Comparison of ENCODE assay signal across 25 mouse cellular contexts in genomic region chr1:97864135-97864534, GRCm38 (mm10).
DNase-seq lines count a peak whose midpoint lies in the region; ATAC-seq and TF ChIP-seq lines count a peak whose summit lies in the region.
"Had no signal": no experiment of that assay in that cellular context is flagged by ENCODE, and none has a peak within 500 bp of the region (broad histone marks: within the 10 kb centered on the region; RNA-seq: fewer than 3 reads in every experiment).

No protein-coding gene starts in this region.

- H3K4me3 ChIP-seq in forebrain, postnatal 0 days (ENCODE audit: low read depth, low read length): no peak overlapping the region
- H3K4me3 ChIP-seq in forebrain, embryonic 14.5 days (ENCODE audit: low read depth, low read length): no peak overlapping the region
- H3K4me3 ChIP-seq in kidney, embryonic 15.5 days (replicated peaks): no peak overlapping the region
- H3K4me3 ChIP-seq: embryonic facial prominence, embryonic 13.5 days; forebrain, embryonic 13.5 days; heart, embryonic 10.5 days; hindbrain, embryonic 15.5 days had no signal

- peak overlapping the region; percentile 35 for H3K27ac ChIP-seq in forebrain, postnatal 0 days (ENCODE audit: low read depth, low read length)
- H3K27ac ChIP-seq in forebrain, embryonic 14.5 days (ENCODE audit: low read depth, low read length): no peak overlapping the region
- H3K27ac ChIP-seq in kidney, embryonic 15.5 days: no peak overlapping the region
- H3K27ac ChIP-seq: embryonic facial prominence, embryonic 13.5 days; heart, embryonic 10.5 days; hindbrain, embryonic 15.5 days had no signal

- ATAC-seq in forebrain, postnatal 0 days: no peak
- ATAC-seq in forebrain, embryonic 14.5 days: no peak
- ATAC-seq in kidney, embryonic 15.5 days (replicated peaks; ENCODE audit: low FRiP score): no peak
- ATAC-seq: activated CD4-positive, CD25-positive, alpha-beta regulatory T cell, adult 4 months; inflammation-experienced regulatory T-cells, adult 6 months; intestine, postnatal 0 days; Patski had no signal

- H3K4me2 ChIP-seq in forebrain, postnatal 0 days (ENCODE audit: low read depth): no peak overlapping the region
- H3K4me2 ChIP-seq in forebrain, embryonic 14.5 days (ENCODE audit: low read length): no peak overlapping the region
- no peak overlapping the region for H3K4me2 ChIP-seq in kidney, embryonic 15.5 days
- H3K4me2 ChIP-seq: embryonic facial prominence, embryonic 13.5 days; hindbrain, embryonic 15.5 days had no signal

- H3K4me1 ChIP-seq in forebrain, postnatal 0 days (ENCODE audit: insufficient read depth): peaks cover 13% of the 10 kb centered on the region; the same call in 1 of the 2 replicates
- H3K4me1 ChIP-seq in forebrain, embryonic 14.5 days (ENCODE audit: control insufficient read depth, insufficient read depth, low read length): peaks cover 12% of the 10 kb centered on the region
- H3K4me1 ChIP-seq in kidney, embryonic 15.5 days: no peaks in the 10 kb centered on the region
- H3K4me1 ChIP-seq: heart, embryonic 10.5 days had no signal

- no peaks in the 10 kb centered on the region for H3K9me3 ChIP-seq in forebrain, postnatal 0 days (ENCODE audit: low read length)
- H3K9me3 ChIP-seq in forebrain, embryonic 14.5 days (replicated peaks; ENCODE audit: control insufficient read depth, low read length): no peaks in the 10 kb centered on the region
- no peaks in the 10 kb centered on the region for H3K9me3 ChIP-seq in kidney, embryonic 15.5 days (replicated peaks)
- H3K9me3 ChIP-seq: embryonic facial prominence, embryonic 13.5 days; forebrain, embryonic 13.5 days; heart, embryonic 10.5 days; hindbrain, embryonic 15.5 days had no signal

- DNase-seq in forebrain, postnatal 0 days: no peak
- no peak for DNase-seq in forebrain, embryonic 14.5 days (ENCODE audit: low spot score)
- peak; percentile 5 for DNase-seq in kidney, postnatal 14 days
- peak; percentile 67 to 83 for DNase-seq in adrenal gland, adult (ENCODE audit: inconsistent age in 2 of 2, low spot score in 1 of 2)
- DNase-seq in adrenal gland, postnatal 10 days: peak; percentile 46
- DNase-seq in cerebellum, postnatal 10 days: no peak
- DNase-seq in gastrocnemius, adult 8-10 months (ENCODE audit: low spot score in 2 of 2): no peak
- DNase-seq: cerebellum, adult 11-12 months; cerebellum, adult 9-10 months; cerebellum, postnatal 36 days; gastrocnemius, postnatal 10 days; heart, adult 18-20 months; heart, postnatal 10 days; heart, postnatal 4 days; kidney, adult 8-10 months had no signal

- no peak overlapping the region for H3K9ac ChIP-seq in forebrain, postnatal 0 days
- H3K9ac ChIP-seq in forebrain, embryonic 14.5 days (ENCODE audit: low read length): no peak overlapping the region
- H3K9ac ChIP-seq in kidney, embryonic 15.5 days: no peak overlapping the region
- H3K9ac ChIP-seq: embryonic facial prominence, embryonic 13.5 days; forebrain, embryonic 13.5 days; hindbrain, embryonic 15.5 days had no signal

- no peaks in the 10 kb centered on the region for H3K27me3 ChIP-seq in forebrain, postnatal 0 days (ENCODE audit: insufficient read depth, low read length)
- no peaks in the 10 kb centered on the region for H3K27me3 ChIP-seq in forebrain, embryonic 14.5 days (replicated peaks; ENCODE audit: control insufficient read depth, insufficient read depth, low read length)
- H3K27me3 ChIP-seq in kidney, embryonic 15.5 days: no peaks in the 10 kb centered on the region
- H3K27me3 ChIP-seq: CH12.LX; embryonic facial prominence, embryonic 13.5 days; forebrain, embryonic 13.5 days; hindbrain, embryonic 15.5 days; Patski had no signal

- no peak for TF ChIP-seq CTCF in forebrain, postnatal 0 days (IDR thresholded peaks at IDR 0.05; ENCODE audit: low read depth)

- WGBS in forebrain, postnatal 0 days: 92% methylated on average over 7 of the region's 7 CpGs
- 99% methylated on average over 7 of the region's 7 CpGs for WGBS in forebrain, embryonic 14.5 days
- 94% methylated on average over 7 of the region's 7 CpGs for WGBS in kidney, embryonic 15.5 days

- H3K36me3 ChIP-seq in forebrain, postnatal 0 days (ENCODE audit: insufficient read depth): no peaks in the 10 kb centered on the region
- H3K36me3 ChIP-seq in forebrain, embryonic 14.5 days (ENCODE audit: control insufficient read depth, insufficient read depth, low read length): no peaks in the 10 kb centered on the region
- H3K36me3 ChIP-seq in kidney, embryonic 15.5 days: no peaks in the 10 kb centered on the region
- H3K36me3 ChIP-seq: embryonic facial prominence, embryonic 13.5 days; hindbrain, embryonic 15.5 days had no signal

Comparison
In these comparisons a context has a peak if more than half of its experiments do, and no peak if none do; other contexts are left out.
1. DNase-seq: peak in kidney, postnatal 14 days (single experiment), adrenal gland, adult (2 of 2) and adrenal gland, postnatal 10 days (single experiment); none in forebrain, postnatal 0 days (single experiment), forebrain, embryonic 14.5 days (single experiment), cerebellum, postnatal 10 days (0 of 2) and gastrocnemius, adult 8-10 months (0 of 2).